Mouse (Mus musculus) neural tube, embryonic 13.5 days (tissue): ENCODE results near the gene Utrn. TPM values are rescaled to one million over a fixed set of nuclear protein-coding genes. Genes with fewer than 3 reads are reported as not detected.
A peak's percentile ranks its signal among the peaks of the same experiment; 100 is the strongest.

Source experiments
- ATAC-seq: fragments of 200-750 bp; cut with Nextera tagmentation; 2 replicates; pipeline ENCODE4 v1.8.0; 2017; ENCODE audit warnings: low read depth, mild to moderate bottlenecking, moderate TSS enrichment, moderate library complexity
- H3K27ac ChIP-seq: fragments of 300-500 bp; sonication (generic); replicated peaks from 2 replicates; pipeline ENCODE4 v1.5.1; 2015; ENCODE audit warnings: moderate library complexity, mild to moderate bottlenecking, inconsistent platforms
- H3K27me3 ChIP-seq: fragments of 300-500 bp; sonication (generic); 2 replicates; pipeline ENCODE4 v1.6.1; 2015; ENCODE audit warnings: mild to moderate bottlenecking, inconsistent platforms
- H3K36me3 ChIP-seq: fragments of 300-500 bp; sonication (generic); 2 replicates; pipeline ENCODE4 v1.6.1; 2015; ENCODE audit warnings: mild to moderate bottlenecking, inconsistent platforms
- H3K4me1 ChIP-seq: fragments of 300-500 bp; sonication (generic); replicated peaks from 2 replicates; pipeline ENCODE4 v1.6.1; 2015; ENCODE audit warnings: inconsistent platforms
- H3K4me2 ChIP-seq: fragments of 300-500 bp; sonication (generic); 2 replicates; pipeline ENCODE4 v1.6.1; 2015; ENCODE audit warnings: inconsistent platforms, mild to moderate bottlenecking, moderate library complexity
- H3K4me3 ChIP-seq: fragments of 300-500 bp; sonication (generic); 2 replicates; pipeline ENCODE4 v1.5.1; 2015; ENCODE audit warnings: mild to moderate bottlenecking, inconsistent platforms
- H3K9ac ChIP-seq: fragments of 300-500 bp; sonication (generic); 2 replicates; pipeline ENCODE4 v1.6.1; 2015; ENCODE audit warnings: moderate library complexity, mild to moderate bottlenecking, inconsistent platforms
- H3K9me3 ChIP-seq: fragments of 300-500 bp; sonication (generic); 2 replicates; pipeline ENCODE4 v1.6.1; 2016; ENCODE audit warnings: inconsistent platforms
- WGBS: fragments of 180-500 bp; shearing (Covaris S2); methylation state at CpG from one replicate; pipeline ENCODE4 v1.1.7; 2015; 5-methylcytosine and 5-hydroxymethylcytosine counted together
- polyA plus RNA-seq: library from polyadenylated mRNA; unstranded; fragments of >200 nt; fragmentation: Nextera tagmentation; extraction: Ambion mirVana; gene quantifications from 2 replicates; pipeline ENCODE4 v1.2.1, GENCODE M21; 2015

Gene Utrn
- polyA plus RNA-seq, 1 experiment from 2014 or later: 34.3 TPM

- ATAC-seq: no peak
- no peak overlapping the region for H3K27ac ChIP-seq
- no peak overlapping the region for H3K4me2 ChIP-seq
- no peak overlapping the region for H3K9ac ChIP-seq
- no peaks in the 10 kb centered on the region for H3K27me3 ChIP-seq
- H3K36me3 ChIP-seq: no peaks in the 10 kb centered on the region
- H3K9me3 ChIP-seq: no peaks in the 10 kb centered on the region
- 41% methylated on average over 5 of the region's 5 CpGs for WGBS
- H3K4me1 ChIP-seq: peaks cover 12% of the 10 kb centered on the region
- no peak overlapping the region for H3K4me3 ChIP-seq
Measured at GRCm38 (mm10) chr10:12591946-12592345, 277.2 kb downstream of the Utrn start.

GRCm38 (mm10) chr10:12588051-12588450, 281.1 kb downstream of the Utrn start:
- no peak for ATAC-seq
- Histone ChIP-seq H3K4me1 (peaks cover 5% of the 10 kb centered on the region; the same call in 1 of the 2 replicates), H3K9ac (no peak overlapping the region), H3K36me3 (no peaks in the 10 kb centered on the region), H3K27me3 (no peaks in the 10 kb centered on the region), H3K4me3 (no peak overlapping the region), H3K4me2 (no peak overlapping the region), H3K27ac (0 out of 2 replicates have a peak overlapping the region, but pooled peaks have one; percentile 9), H3K9me3 (no peaks in the 10 kb centered on the region)
- WGBS: 79% methylated on average over 7 of the region's 7 CpGs

GRCm38 (mm10) chr10:12587318-12587717, 281.8 kb downstream of the Utrn start:
- H3K4me2 ChIP-seq: no peak overlapping the region
- no peaks in the 10 kb centered on the region for H3K27me3 ChIP-seq
- H3K4me3 ChIP-seq: no peak overlapping the region
- ATAC-seq: no peak
- H3K4me1 ChIP-seq: peaks cover 5% of the 10 kb centered on the region; the same call in 1 of the 2 replicates
- H3K27ac ChIP-seq: no peak overlapping the region
- H3K9ac ChIP-seq: no peak overlapping the region
- no peaks in the 10 kb centered on the region for H3K9me3 ChIP-seq
- WGBS: 30% methylated on average over 1 of the region's 1 CpGs
- no peaks in the 10 kb centered on the region for H3K36me3 ChIP-seq

GRCm38 (mm10) chr10:12586825-12587224, 282.3 kb downstream of the Utrn start:
- H3K4me1 ChIP-seq: peaks cover 5% of the 10 kb centered on the region; the same call in 1 of the 2 replicates
- ATAC-seq: no peak
- no peak overlapping the region for H3K9ac ChIP-seq
- H3K36me3 ChIP-seq: no peaks in the 10 kb centered on the region
- 70% methylated on average over 2 of the region's 2 CpGs for WGBS
- no peak overlapping the region for H3K4me2 ChIP-seq
- no peaks in the 10 kb centered on the region for H3K9me3 ChIP-seq
- no peak overlapping the region for H3K4me3 ChIP-seq
- H3K27me3 ChIP-seq: no peaks in the 10 kb centered on the region
- H3K27ac ChIP-seq: no peak overlapping the region

GRCm38 (mm10) chr10:12586200-12586599, 283.0 kb downstream of the Utrn start:
- H3K4me1 ChIP-seq: peaks cover 5% of the 10 kb centered on the region; the same call in 1 of the 2 replicates
- 96% methylated on average over 1 of the region's 1 CpGs for WGBS
- no peak for ATAC-seq

GRCm38 (mm10) chr10:12583473-12583872, 285.7 kb downstream of the Utrn start:
- ATAC-seq: no peak
- H3K36me3 ChIP-seq: no peaks in the 10 kb centered on the region
- no peaks in the 10 kb centered on the region for H3K9me3 ChIP-seq
- H3K27ac ChIP-seq: no peak overlapping the region
- peaks cover 5% of the 10 kb centered on the region; the same call in 1 of the 2 replicates for H3K4me1 ChIP-seq
- H3K9ac ChIP-seq: no peak overlapping the region
- 99% methylated on average over 3 of the region's 3 CpGs for WGBS
- H3K27me3 ChIP-seq: no peaks in the 10 kb centered on the region
- H3K4me2 ChIP-seq: no peak overlapping the region
- no peak overlapping the region for H3K4me3 ChIP-seq

More at GRCm38 (mm10) chr10:12586200-12586599, 283.0 kb downstream of the Utrn start:
- H3K9me3 ChIP-seq: no peaks in the 10 kb centered on the region
- H3K27ac ChIP-seq: no peak overlapping the region
- no peaks in the 10 kb centered on the region for H3K36me3 ChIP-seq
- H3K27me3 ChIP-seq: no peaks in the 10 kb centered on the region
- H3K4me3 ChIP-seq: no peak overlapping the region
- H3K4me2 ChIP-seq: no peak overlapping the region
- H3K9ac ChIP-seq: no peak overlapping the region

GRCm38 (mm10) chr10:12579048-12579447, 290.1 kb downstream of the Utrn start:
- no peak overlapping the region for H3K4me3 ChIP-seq
- no peaks in the 10 kb centered on the region for H3K9me3 ChIP-seq
- H3K27me3 ChIP-seq: no peaks in the 10 kb centered on the region
- H3K4me2 ChIP-seq: no peak overlapping the region
- H3K36me3 ChIP-seq: no peaks in the 10 kb centered on the region
- no peak for ATAC-seq
- no peak overlapping the region for H3K9ac ChIP-seq
- 4% methylated on average over 1 of the region's 1 CpGs for WGBS
- no peak overlapping the region for H3K27ac ChIP-seq
- peaks cover 12% of the 10 kb centered on the region for H3K4me1 ChIP-seq

- Histone ChIP-seq H3K27ac (no peak overlapping the region), H3K4me3 (no peak overlapping the region), H3K4me1 (peaks cover 24% of the 10 kb centered on the region), H3K4me2 (no peak overlapping the region), H3K36me3 (no peaks in the 10 kb centered on the region), H3K9ac (no peak overlapping the region), H3K27me3 (no peaks in the 10 kb centered on the region), H3K9me3 (no peaks in the 10 kb centered on the region)
- ATAC-seq: no peak
- WGBS: 84% methylated on average over 8 of the region's 8 CpGs
Measured at GRCm38 (mm10) chr10:12575849-12576435, 293.2 kb downstream of the Utrn start.

- Histone ChIP-seq H3K9me3 (no peaks in the 10 kb centered on the region), H3K36me3 (no peaks in the 10 kb centered on the region), H3K4me3 (no peak overlapping the region), H3K27me3 (no peaks in the 10 kb centered on the region), H3K27ac (no peak overlapping the region), H3K4me2 (peak overlapping the region; percentile 29), H3K9ac (peak overlapping the region; percentile 39; the same call in 1 of the 2 replicates), H3K4me1 (peaks cover 24% of the 10 kb centered on the region)
- no peak for ATAC-seq
- WGBS: 31% methylated on average over 10 of the region's 10 CpGs
Measured at GRCm38 (mm10) chr10:12574760-12575159, 294.4 kb downstream of the Utrn start.

GRCm38 (mm10) chr10:12573601-12574000, 295.6 kb downstream of the Utrn start:
- Histone ChIP-seq H3K36me3 (no peaks in the 10 kb centered on the region), H3K27me3 (no peaks in the 10 kb centered on the region), H3K4me3 (no peak overlapping the region), H3K4me1 (peaks cover 24% of the 10 kb centered on the region), H3K9me3 (no peaks in the 10 kb centered on the region), H3K27ac (no peak overlapping the region), H3K4me2 (no peak overlapping the region; the same call in 1 of the 2 replicates), H3K9ac (peak overlapping the region; percentile 22; the same call in 1 of the 2 replicates)
- WGBS: 4% methylated on average over 6 of the region's 6 CpGs
- no peak for ATAC-seq

GRCm38 (mm10) chr10:12572759-12573158, 296.4 kb downstream of the Utrn start:
- Histone ChIP-seq H3K9me3 (no peaks in the 10 kb centered on the region), H3K9ac (no peak overlapping the region), H3K4me2 (no peak overlapping the region), H3K36me3 (no peaks in the 10 kb centered on the region), H3K4me1 (peaks cover 24% of the 10 kb centered on the region), H3K4me3 (no peak overlapping the region), H3K27ac (no peak overlapping the region), H3K27me3 (no peaks in the 10 kb centered on the region)
- ATAC-seq: no peak
- WGBS: 9% methylated on average over 4 of the region's 4 CpGs

- WGBS: 79% methylated on average over 4 of the region's 4 CpGs
- Histone ChIP-seq H3K27me3 (no peaks in the 10 kb centered on the region), H3K9me3 (no peaks in the 10 kb centered on the region), H3K4me1 (no peaks in the 10 kb centered on the region), H3K36me3 (no peaks in the 10 kb centered on the region), H3K27ac (no peak overlapping the region), H3K4me2 (no peak overlapping the region), H3K9ac (no peak overlapping the region), H3K4me3 (no peak overlapping the region)
- ATAC-seq: no peak
Measured at GRCm38 (mm10) chr10:12564425-12564824, 304.7 kb downstream of the Utrn start.

- no peaks in the 10 kb centered on the region for H3K36me3 ChIP-seq
- H3K27me3 ChIP-seq: no peaks in the 10 kb centered on the region
- H3K27ac ChIP-seq: no peak overlapping the region
- H3K4me3 ChIP-seq: no peak overlapping the region
- H3K9ac ChIP-seq: no peak overlapping the region
- no peak for ATAC-seq
- 79% methylated on average over 5 of the region's 5 CpGs for WGBS
- H3K9me3 ChIP-seq: no peaks in the 10 kb centered on the region
- H3K4me1 ChIP-seq: 0 out of 2 replicates have a peak, but pooled peaks cover 5% of the 10 kb centered on the region
- H3K4me2 ChIP-seq: no peak overlapping the region
Measured at GRCm38 (mm10) chr10:12558810-12559209, 310.4 kb downstream of the Utrn start.
